Mouse (Mus musculus) left cerebral cortex, adult 8-10 months (tissue): Measurements from ENCODE around the gene Oasl2. TPM values are rescaled to one million over a fixed set of nuclear protein-coding genes. Genes with fewer than 3 reads are reported as not detected.
"Not testable (repeated sequence)": the region's sequence is repeated elsewhere in the genome, so short reads cannot be mapped to it uniquely, and the experiment has no call there.

ENCODE experiments used
- DNase-seq, 2 experiments: peaks; one replicate each; pipeline ENCODE4 v3.0.0; 2022; ENCODE audit warnings: low spot score in 2 of 2
- total RNA-seq, 4 experiments: library from RNA; stranded (reverse); gene quantifications; 2 replicates each; pipeline ENCODE4 v1.2.4; 2022

Oasl2 gene
- total RNA-seq, 4 experiments from 2014 or later = 2.3 to 6.1 (median 3.9) TPM

- DNase-seq = no peak
Observed at GRCm38 (mm10) chr5:114915854-114916253, 19.1 kb downstream of the Oasl2 start.

- DNase-seq = no peak
Observed at GRCm38 (mm10) chr5:114916777-114917176, 20.0 kb downstream of the Oasl2 start.

GRCm38 (mm10) chr5:114917357-114917756, 20.6 kb downstream of the Oasl2 start:
- not testable (repeated sequence) for DNase-seq

- no peak for DNase-seq
Observed at GRCm38 (mm10) chr5:114921551-114922365, 25.0 kb downstream of the Oasl2 start.

GRCm38 (mm10) chr5:114922366-114922731, 25.6 kb downstream of the Oasl2 start:
- DNase-seq = no peak

GRCm38 (mm10) chr5:114922998-114923473, 26.3 kb downstream of the Oasl2 start, which contains the start of gene Oasl1:
Oasl1 (plus strand) TSS chr5:114923240.
- no peak for DNase-seq

- no peak for DNase-seq
Observed at GRCm38 (mm10) chr5:114926153-114926684, 29.5 kb downstream of the Oasl2 start.

GRCm38 (mm10) chr5:114926753-114927152, 30.0 kb downstream of the Oasl2 start:
- DNase-seq = no peak

GRCm38 (mm10) chr5:114931626-114932025, 34.9 kb downstream of the Oasl2 start:
- DNase-seq = no peak

GRCm38 (mm10) chr5:114933206-114933605, 36.5 kb downstream of the Oasl2 start:
- no peak for DNase-seq

- DNase-seq = no peak
Observed at GRCm38 (mm10) chr5:114935838-114936237, 39.1 kb downstream of the Oasl2 start.

- not testable (repeated sequence) for DNase-seq
Observed at GRCm38 (mm10) chr5:114941138-114941537, 44.4 kb downstream of the Oasl2 start.

- peak; percentile 71 to 83 for DNase-seq
Observed at GRCm38 (mm10) chr5:114942074-114942765, 45.5 kb downstream of the Oasl2 start, which contains the start of gene 2210016L21Rik. 2210016L21Rik (plus strand) TSS chr5:114942158.

GRCm38 (mm10) chr5:114942766-114943130, 46.0 kb downstream of the Oasl2 start:
- no peak for DNase-seq

GRCm38 (mm10) chr5:114945072-114945471, 48.3 kb downstream of the Oasl2 start:
- no peak for DNase-seq

- DNase-seq = no peak
Observed at GRCm38 (mm10) chr5:114948891-114949290, 52.2 kb downstream of the Oasl2 start.

- DNase-seq = no peak
Observed at GRCm38 (mm10) chr5:114949316-114949715, 52.6 kb downstream of the Oasl2 start.

- DNase-seq = no peak
Observed at GRCm38 (mm10) chr5:114949812-114950211, 53.1 kb downstream of the Oasl2 start.

- no peak for DNase-seq
Observed at GRCm38 (mm10) chr5:114950669-114951068, 53.9 kb downstream of the Oasl2 start.

- no peak for DNase-seq
Observed at GRCm38 (mm10) chr5:114951279-114951880, 54.6 kb downstream of the Oasl2 start.

- DNase-seq = no peak
Observed at GRCm38 (mm10) chr5:114953326-114953725, 56.6 kb downstream of the Oasl2 start.

GRCm38 (mm10) chr5:114958069-114958468, 61.3 kb downstream of the Oasl2 start:
- no peak for DNase-seq
